9 mouse cellular contexts compared by ENCODE assay signal in the genomic region with DNA sequence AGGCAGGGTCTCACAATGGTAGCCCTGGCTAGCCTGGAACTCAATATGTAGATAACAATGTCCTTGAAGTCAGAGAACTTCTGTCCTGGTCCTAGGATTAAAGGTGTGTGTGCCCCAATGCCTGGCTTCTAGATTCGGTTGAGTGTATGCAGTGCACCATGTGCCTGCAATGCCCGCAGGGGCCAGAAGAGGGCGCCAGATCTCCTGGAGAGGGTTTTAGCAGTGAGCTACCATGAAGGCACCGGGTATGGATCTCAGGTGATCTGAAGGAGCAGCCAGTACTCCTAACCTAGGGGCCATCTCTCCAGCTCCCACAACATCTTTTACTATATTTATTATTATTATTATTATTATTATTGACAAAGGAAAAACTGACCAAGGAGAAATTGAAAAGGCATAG. TPM values are rescaled to one million over a fixed set of nuclear protein-coding genes. Genes with fewer than 3 reads are reported as not detected.
DNase-seq lines count a peak whose midpoint lies in the region; ATAC-seq and TF ChIP-seq lines count a peak whose summit lies in the region.
"Had no signal": no experiment of that assay in that cellular context is flagged by ENCODE, and none has a peak within 500 bp of the region (broad histone marks: within the 10 kb centered on the region; RNA-seq: fewer than 3 reads in every experiment).

No protein-coding gene starts in this region.

- H3K9ac ChIP-seq in midbrain, embryonic 13.5 days (replicated peaks) = no peak overlapping the region
- H3K9ac ChIP-seq: stomach, embryonic 15.5 days had no signal

- intact Hi-C loops in left cerebral cortex, postnatal 14 days (cut with DNase I) = loop anchor here (2.0 to 5.0 kb wide), 2 partner anchors 36 to 91 kb away; partner anchors contain the start of gene Ssh1

- H3K36me3 ChIP-seq in midbrain, embryonic 13.5 days = peaks cover 51% of the 10 kb centered on the region
- H3K36me3 ChIP-seq in spleen, adult 2 months (ENCODE audit: control insufficient read depth, insufficient read depth, low read length) = peaks cover 29% of the 10 kb centered on the region

- H3K27me3 ChIP-seq in midbrain, embryonic 13.5 days = no peaks in the 10 kb centered on the region
- no peaks in the 10 kb centered on the region for H3K27me3 ChIP-seq in spleen, adult 2 months (ENCODE audit: control insufficient read depth, insufficient read depth, low read length)
- H3K27me3 ChIP-seq: stomach, embryonic 15.5 days had no signal

- H3K9me3 ChIP-seq in midbrain, embryonic 13.5 days = no peaks in the 10 kb centered on the region
- H3K9me3 ChIP-seq: stomach, embryonic 15.5 days had no signal

- no peak overlapping the region for H3K4me3 ChIP-seq in midbrain, embryonic 13.5 days (replicated peaks)
- H3K4me3 ChIP-seq in spleen, adult 2 months (ENCODE audit: extremely low read depth, insufficient read depth, insufficient read length) = no peak overlapping the region
- H3K4me3 ChIP-seq: stomach, embryonic 15.5 days had no signal

- 0 out of 2 replicates have a peak, but pooled peaks cover 6% of the 10 kb centered on the region for H3K4me1 ChIP-seq in midbrain, embryonic 13.5 days (replicated peaks)
- no peaks in the 10 kb centered on the region for H3K4me1 ChIP-seq in spleen, adult 2 months (ENCODE audit: control insufficient read depth, insufficient read depth, insufficient read length)

- TF ChIP-seq POLR2A in spleen, adult 2 months (IDR thresholded peaks at IDR 0.05; ENCODE audit: low read depth, low read length) = no peak

- DNase-seq in cerebellum, adult 11 months = peak; percentile 70
- DNase-seq in cerebellum, postnatal 14 days = peak; percentile 94 to 99
- peak; percentile 70 to 76 for DNase-seq in frontal cortex, postnatal 36 days (ENCODE audit: low spot score in 2 of 2)
- peak; percentile 83 for DNase-seq in hindlimb bud, embryonic 11.5 days (ENCODE audit: extremely low spot score, low read depth, low spot score)
- DNase-seq in left cerebral cortex, postnatal 14 days (ENCODE audit: low spot score in 2 of 2) = peak; percentile 72 to 81
- DNase-seq in spleen, adult 2 months (ENCODE audit: low read depth in 1 of 2, low spot score in 2 of 2) = peak; percentile 40 to 79

- peak; percentile 97 for TF ChIP-seq CTCF in spleen, adult 2 months (IDR thresholded peaks at IDR 0.05; ENCODE audit: extremely low read depth, insufficient read depth, insufficient read length, insufficient replicate concordance)

- no peak for ATAC-seq in cerebellum, adult (ENCODE audit: insufficient number of reproducible peaks, low FRiP score, low TSS enrichment)
- ATAC-seq in midbrain, embryonic 13.5 days = peak; percentile 70; the same call in 1 of the 2 replicates

- WGBS in midbrain, embryonic 13.5 days = 3% methylated on average over 4 of the region's 4 CpGs
- WGBS in spleen, adult 2 months = 5% methylated on average over 4 of the region's 4 CpGs

- H3K4me2 ChIP-seq in midbrain, embryonic 13.5 days (replicated peaks) = no peak overlapping the region
- H3K4me2 ChIP-seq: stomach, embryonic 15.5 days had no signal

- H3K27ac ChIP-seq in midbrain, embryonic 13.5 days = no peak overlapping the region
- no peak overlapping the region for H3K27ac ChIP-seq in spleen, adult 2 months (ENCODE audit: insufficient read depth, low read length)
- H3K27ac ChIP-seq: stomach, embryonic 15.5 days had no signal

RNA-seq across cellular contexts. Expression of gene Ssh1, which starts 37.2 kb away (rescaled TPM):
- 10 to 100 TPM; 19.7 to 21.4 TPM for total RNA-seq in left cerebral cortex, postnatal 14 days (2021)
- polyA plus RNA-seq in midbrain, embryonic 13.5 days (2015; fragmentation: Nextera tagmentation; extraction: Ambion mirVana) = 14.3 and 17.2 TPM in 2 replicates
- polyA plus RNA-seq in spleen, adult 2 months (2012; rRNA removed) = 16.4 and 18.9 TPM in 2 replicates

RNA-seq across cellular contexts. Expression of gene Dao, which starts 47.0 kb away (rescaled TPM):
- total RNA-seq in left cerebral cortex, postnatal 14 days (2021) = not detected
- polyA plus RNA-seq in midbrain, embryonic 13.5 days (2015; fragmentation: Nextera tagmentation; extraction: Ambion mirVana) = not detected in 2 replicates
- polyA plus RNA-seq in spleen, adult 2 months (2012; rRNA removed) = 0.12 and 0.26 TPM in 2 replicates

RNA-seq across cellular contexts. Expression of gene Coro1c, which starts 48.0 kb away (rescaled TPM):
- total RNA-seq in left cerebral cortex, postnatal 14 days (2021) = 100 to 1,000 TPM in 1 of 2 experiments, 10 to 100 TPM in 1; 97.7 to 102 TPM
- polyA plus RNA-seq in midbrain, embryonic 13.5 days (2015; fragmentation: Nextera tagmentation; extraction: Ambion mirVana) = 214 and 215 TPM in 2 replicates
- 37.9 and 38.3 TPM in 2 replicates for polyA plus RNA-seq in spleen, adult 2 months (2012; rRNA removed)
